Mouse (Mus musculus): ENCODE data around the gene Zcchc3.
"Not testable (repeated sequence)": the region's sequence is repeated elsewhere in the genome, so short reads cannot be mapped to it uniquely, and the experiment has no call there.

Gene Zcchc3

GRCm38 (mm10) chr2:152414591-152415165 is at the start of gene Zcchc3:
Gene Zcchc3 (minus strand): TSS chr2:152415027.
- in situ Hi-C loops (cut with MboI, MseI): no loop called here

- in situ Hi-C loops (cut with MboI, MseI): no loop called here
These were observed 44.4 kb upstream of the Zcchc3 start for GRCm38 (mm10) chr2:152459241-152459640.

- in situ Hi-C loops (cut with MboI, MseI): no loop called here
These were observed 37.4 kb upstream of the Zcchc3 start for GRCm38 (mm10) chr2:152452101-152452781.

GRCm38 (mm10) chr2:152450241-152450640 is 35.4 kb upstream of the Zcchc3 start:
- in situ Hi-C loops (cut with MboI, MseI): no loop called here

- in situ Hi-C loops (cut with MboI, MseI): no loop called here
These were observed 32.6 kb upstream of the Zcchc3 start for GRCm38 (mm10) chr2:152447461-152447860.

- in situ Hi-C loops (cut with MboI, MseI): no loop called here
These were observed 31.8 kb upstream of the Zcchc3 start for GRCm38 (mm10) chr2:152446642-152447041.

- in situ Hi-C loops (cut with MboI, MseI): no loop called here
These were observed 28.5 kb upstream of the Zcchc3 start for GRCm38 (mm10) chr2:152443281-152443680.

GRCm38 (mm10) chr2:152442322-152442721 is 27.5 kb upstream of the Zcchc3 start:
- in situ Hi-C loops (cut with MboI, MseI): no loop called here

- in situ Hi-C loops (cut with MboI, MseI): no loop called here
These were observed 25.0 kb upstream of the Zcchc3 start for GRCm38 (mm10) chr2:152439833-152440232.

- in situ Hi-C loops (cut with MboI, MseI): no loop called here
These were observed 24.1 kb upstream of the Zcchc3 start for GRCm38 (mm10) chr2:152438963-152439362.

GRCm38 (mm10) chr2:152436983-152437860 is 22.4 kb upstream of the Zcchc3 start:
- in situ Hi-C loops (cut with MboI, MseI): no loop called here

- in situ Hi-C loops (cut with MboI, MseI): no loop called here
These were observed 21.6 kb upstream of the Zcchc3 start for GRCm38 (mm10) chr2:152436405-152436901.

- in situ Hi-C loops (cut with MboI, MseI): not testable (repeated sequence)
These were observed 13.7 kb upstream of the Zcchc3 start for GRCm38 (mm10) chr2:152428481-152428880.

- in situ Hi-C loops (cut with MboI, MseI): no loop called here
These were observed 12.7 kb upstream of the Zcchc3 start for GRCm38 (mm10) chr2:152427493-152427892.

GRCm38 (mm10) chr2:152415786-152416185 is 959 bp upstream of the Zcchc3 start:
- in situ Hi-C loops (cut with MboI, MseI): no loop called here

GRCm38 (mm10) chr2:152415287-152415686 is 460 bp upstream of the Zcchc3 start, which contains the start of gene 6820408C15Rik:
Gene 6820408C15Rik (plus strand): TSS chr2:152415587.
- in situ Hi-C loops (cut with MboI, MseI): no loop called here

GRCm38 (mm10) chr2:152413765-152414584 is 852 bp downstream of the Zcchc3 start:
- in situ Hi-C loops (cut with MboI, MseI): no loop called here

GRCm38 (mm10) chr2:152413158-152413764 is 1.6 kb downstream of the Zcchc3 start:
- in situ Hi-C loops (cut with MboI, MseI): no loop called here

GRCm38 (mm10) chr2:152412526-152413157 is 2.2 kb downstream of the Zcchc3 start:
- in situ Hi-C loops (cut with MboI, MseI): no loop called here

- in situ Hi-C loops (cut with MboI, MseI): no loop called here
These were observed 3.4 kb downstream of the Zcchc3 start for GRCm38 (mm10) chr2:152411471-152411870.
